Mouse (Mus musculus) ES-E14 (cell line): ENCODE measurements around the gene Hdac4.

ENCODE experiments used
- CHD2 ChIP-seq: IDR thresholded peaks from 2 replicates; pipeline ENCODE4 v1.6.1; 2014; ENCODE audit warnings: mild to moderate bottlenecking, low read depth, low read length, inconsistent platforms
- HCFC1 ChIP-seq: IDR thresholded peaks from 2 replicates; pipeline ENCODE4 v1.6.1; 2012; ENCODE audit warnings: low read length, inconsistent platforms, borderline replicate concordance; ENCODE audit not compliant: insufficient read depth
- MAFK ChIP-seq: IDR thresholded peaks from 2 replicates; pipeline ENCODE4 v1.6.1; 2014; ENCODE audit warnings: mild to moderate bottlenecking, low read depth, low read length, inconsistent platforms; ENCODE audit not compliant: insufficient read depth
- ZC3H11A ChIP-seq: IDR thresholded peaks from 2 replicates; pipeline ENCODE4 v1.6.1; 2012; ENCODE audit warnings: low read depth, mild to moderate bottlenecking, inconsistent platforms, low read length, borderline replicate concordance
- ZNF384 ChIP-seq: IDR thresholded peaks from 2 replicates; pipeline ENCODE4 v1.6.1; 2012; ENCODE audit warnings: low read depth, low read length, inconsistent platforms

- TF ChIP-seq MAFK (no peak), ZC3H11A (no peak), ZNF384 (no peak), HCFC1 (no peak), CHD2 (no peak)
These were observed 189.9 kb downstream of the Hdac4 start for GRCm38 (mm10) chr1:92005617-92005940.
